Mouse (Mus musculus): ENCODE results near the gene Creb3l2. TPM values are rescaled to one million over a fixed set of nuclear protein-coding genes. Genes with fewer than 3 reads are reported as not detected.

Gene Creb3l2
- total RNA-seq, 2 experiments from 2014 or later, result 6.7 to 8.1 TPM

GRCm38 (mm10) chr6:37419445-37419941 is 22.5 kb downstream of the Creb3l2 start:
- intact Hi-C loops (cut with DNase I), result loop anchor here (2.0 kb wide), 1 partner anchor 19 kb away; no protein-coding TSS in a partner anchor
- peak; percentile 84 to 93 for DNase-seq (ENCODE audit: low spot score in 2 of 2)

GRCm38 (mm10) chr6:37418931-37419330 is 23.0 kb downstream of the Creb3l2 start:
- DNase-seq (ENCODE audit: low spot score in 2 of 2), result peak in 1 of 2 experiments; percentile 31
- intact Hi-C loops (cut with DNase I), result loop anchor here (2.0 kb wide), 1 partner anchor 20 kb away; no protein-coding TSS in a partner anchor

GRCm38 (mm10) chr6:37416743-37417142 is 25.2 kb downstream of the Creb3l2 start:
- DNase-seq (ENCODE audit: low spot score in 2 of 2), result no peak
- intact Hi-C loops (cut with DNase I), result no loop called here

DNA sequence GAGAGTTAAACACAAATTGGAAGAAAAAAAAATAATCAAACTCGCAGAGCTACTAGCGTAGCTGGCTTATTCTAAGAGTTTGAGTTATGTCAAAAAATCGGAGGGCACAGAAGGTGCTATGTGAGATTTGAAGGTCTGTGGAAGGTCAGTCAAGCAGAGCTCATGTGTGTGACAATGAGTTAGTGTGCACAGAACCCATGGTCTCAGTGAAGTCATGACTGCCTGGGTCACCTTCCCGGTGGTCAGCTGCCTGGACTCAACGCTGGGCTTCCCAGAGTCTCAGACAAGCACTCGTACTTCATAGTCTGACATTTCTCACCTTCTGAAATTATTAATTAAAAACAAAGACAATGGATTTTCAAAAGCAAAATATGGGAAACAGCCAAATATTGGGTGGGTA is 26.4 kb downstream of the Creb3l2 start:
- intact Hi-C loops (cut with DNase I), result no loop called here
- no peak for DNase-seq (ENCODE audit: low spot score in 2 of 2)

- no peak for DNase-seq (ENCODE audit: low spot score in 2 of 2)
- intact Hi-C loops (cut with DNase I), result no loop called here
Observed at GRCm38 (mm10) chr6:37415034-37415433, 26.9 kb downstream of the Creb3l2 start.

- no peak for DNase-seq (ENCODE audit: low spot score in 2 of 2)
- intact Hi-C loops (cut with DNase I), result no loop called here
Observed at GRCm38 (mm10) chr6:37414576-37414975, 27.4 kb downstream of the Creb3l2 start.

DNA sequence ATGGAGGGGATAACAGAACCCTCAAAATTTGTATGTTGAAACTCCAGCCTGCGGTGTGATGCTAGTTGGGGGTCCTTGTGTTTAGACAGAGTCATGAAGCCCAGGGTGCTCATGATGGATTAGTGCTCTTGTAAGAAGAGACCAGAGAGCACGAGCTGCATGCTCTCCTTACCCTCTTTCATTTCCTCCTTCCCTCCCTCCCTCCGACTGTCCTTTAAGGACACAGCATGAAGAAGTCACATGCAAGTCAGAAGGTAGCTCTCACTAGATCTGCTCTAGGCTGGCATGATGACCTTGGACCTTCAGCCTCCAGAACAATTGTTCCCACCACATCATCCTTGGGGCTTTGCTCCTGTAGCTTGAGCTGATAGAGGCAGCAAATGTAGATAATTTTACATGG is 30.2 kb downstream of the Creb3l2 start:
- intact Hi-C loops (cut with DNase I), result no loop called here
- DNase-seq (ENCODE audit: low spot score in 2 of 2), result no peak

GRCm38 (mm10) chr6:37409829-37410228 is 32.1 kb downstream of the Creb3l2 start:
- intact Hi-C loops (cut with DNase I), result no loop called here
- DNase-seq (ENCODE audit: low spot score in 2 of 2), result no peak

DNA sequence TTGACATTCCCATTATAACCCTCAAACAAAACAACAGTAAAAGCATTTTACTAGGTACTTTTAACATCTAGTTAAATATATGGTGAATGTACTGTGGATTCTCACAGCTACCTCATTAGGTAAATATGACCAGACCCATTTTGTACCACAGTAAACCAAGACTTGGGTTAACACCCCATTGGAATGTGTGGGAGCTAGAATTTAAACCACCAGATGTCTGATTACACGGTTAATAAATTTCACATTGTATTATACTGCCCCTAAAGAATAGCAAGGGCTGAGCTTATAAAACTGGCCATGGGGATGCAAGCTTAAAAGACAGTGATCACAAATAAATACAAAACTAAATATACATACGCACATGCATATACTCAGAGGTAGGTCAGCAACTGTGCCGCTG is 34.1 kb downstream of the Creb3l2 start:
- no peak for DNase-seq (ENCODE audit: low spot score in 2 of 2)
- intact Hi-C loops (cut with DNase I), result no loop called here

GRCm38 (mm10) chr6:37406903-37407302 is 35.0 kb downstream of the Creb3l2 start:
- no peak for DNase-seq (ENCODE audit: low spot score in 2 of 2)
- intact Hi-C loops (cut with DNase I), result no loop called here

DNA sequence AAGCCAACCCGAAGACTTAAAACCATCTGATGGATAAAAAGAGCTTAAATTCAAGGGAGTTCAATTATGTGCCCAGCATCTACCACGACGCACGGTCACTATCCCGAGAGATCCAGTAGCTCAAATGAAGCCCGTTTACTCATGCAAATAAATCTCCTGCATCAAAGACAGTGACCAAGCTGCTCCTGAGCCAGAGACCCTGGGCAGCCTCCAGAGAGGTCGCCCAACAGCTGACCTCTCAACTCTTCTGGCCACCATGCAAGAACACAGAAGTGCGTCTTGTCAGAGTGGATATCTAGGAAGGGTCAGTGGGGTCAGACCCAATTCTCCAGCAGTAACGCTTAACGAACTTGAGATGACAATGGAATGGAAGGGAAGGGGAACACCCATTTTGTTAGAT is 35.9 kb downstream of the Creb3l2 start:
- intact Hi-C loops (cut with DNase I), result no loop called here
- no peak for DNase-seq (ENCODE audit: low spot score in 2 of 2)

DNA sequence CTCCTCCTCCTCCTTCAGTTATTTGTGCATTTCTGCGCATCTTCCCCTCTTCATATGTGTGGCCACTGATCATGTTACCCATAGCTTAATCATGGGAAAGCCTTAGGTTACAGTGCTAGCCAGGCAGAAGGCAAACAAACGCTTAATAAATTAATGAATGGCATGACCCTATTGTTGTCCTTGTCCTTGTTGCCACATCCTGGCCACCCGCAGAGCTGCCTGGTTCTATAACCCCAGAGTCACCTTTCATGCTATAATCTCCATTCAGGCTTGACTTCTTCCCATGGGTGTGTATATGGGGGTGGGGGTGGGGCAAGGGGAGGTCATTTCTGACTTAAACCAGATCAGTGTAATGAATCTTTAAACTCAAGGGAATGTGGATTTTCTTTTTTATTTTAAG is 37.6 kb downstream of the Creb3l2 start:
- no peak for DNase-seq (ENCODE audit: low spot score in 2 of 2)
- intact Hi-C loops (cut with DNase I), result no loop called here

DNA sequence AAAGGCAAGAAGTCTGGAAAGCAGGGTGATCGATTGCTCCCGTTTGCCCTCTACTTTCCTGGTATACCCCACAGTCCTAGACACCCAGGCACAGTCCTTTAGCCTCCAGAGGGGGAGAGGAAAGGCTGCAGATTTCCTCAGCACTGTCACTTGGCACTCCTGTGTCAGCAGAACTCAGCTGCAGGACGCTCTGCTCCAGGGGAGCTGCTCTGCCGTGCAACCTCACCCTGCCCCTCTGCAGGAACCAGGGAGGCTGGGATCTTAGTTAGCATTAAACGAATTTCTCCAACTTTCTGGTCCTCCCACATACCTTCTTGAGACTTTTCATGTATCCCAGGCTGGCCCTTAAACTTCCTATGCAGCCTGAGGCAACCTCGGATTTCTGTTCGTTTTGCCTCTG is 40.0 kb downstream of the Creb3l2 start:
- intact Hi-C loops (cut with DNase I), result no loop called here

GRCm38 (mm10) chr6:37400866-37401525 is 41.0 kb downstream of the Creb3l2 start:
- intact Hi-C loops (cut with DNase I), result no loop called here
- DNase-seq (ENCODE audit: low spot score in 2 of 2), result peak in 1 of 2 experiments; percentile 57

More for the DNA sequence above, 40.0 kb downstream of the Creb3l2 start:
- no peak for DNase-seq (ENCODE audit: low spot score in 2 of 2)

DNA sequence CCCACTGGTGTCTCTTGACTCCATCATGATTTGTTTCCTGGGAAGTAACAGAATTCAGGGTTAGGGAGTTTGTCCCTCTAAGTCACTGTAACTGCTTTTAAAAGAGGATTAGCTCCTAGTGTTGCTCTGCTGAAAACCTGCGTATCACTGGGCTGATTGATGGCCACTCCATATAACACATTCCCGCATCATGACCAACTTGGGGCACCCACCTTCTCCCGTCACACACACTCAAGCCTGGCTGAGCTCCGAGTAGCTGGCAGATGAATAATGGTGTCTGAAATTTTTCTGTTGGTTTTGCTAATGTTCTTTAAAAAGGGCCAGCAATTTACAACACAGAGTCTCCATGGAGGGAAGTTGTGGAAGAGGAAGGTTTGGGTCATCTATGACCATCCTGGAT is 41.8 kb downstream of the Creb3l2 start:
- DNase-seq (ENCODE audit: low spot score in 2 of 2), result no peak
- intact Hi-C loops (cut with DNase I), result no loop called here

DNA sequence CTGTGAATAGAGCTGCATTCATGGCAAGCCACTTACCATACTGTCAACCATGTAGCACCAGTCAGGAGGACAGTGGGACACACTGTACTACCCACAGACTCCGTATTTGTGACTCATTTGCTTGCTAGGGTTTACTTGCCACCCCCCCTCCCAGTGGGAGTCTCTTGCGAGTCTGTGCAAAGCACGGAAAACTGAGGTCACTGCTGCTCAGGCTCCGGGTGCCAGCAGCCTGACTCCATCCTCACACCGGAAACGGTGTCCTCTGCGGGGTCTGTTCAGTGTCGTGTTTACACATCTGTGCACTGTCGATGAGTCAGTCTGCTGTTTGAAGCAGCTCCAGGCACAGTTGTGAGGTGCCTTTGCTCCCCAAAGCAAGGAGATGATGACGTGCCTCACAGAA is 43.0 kb downstream of the Creb3l2 start:
- intact Hi-C loops (cut with DNase I), result no loop called here
- peak in 1 of 2 experiments; percentile 32 for DNase-seq (ENCODE audit: low spot score in 2 of 2)

GRCm38 (mm10) chr6:37397973-37398372 is 44.0 kb downstream of the Creb3l2 start:
- no peak for DNase-seq (ENCODE audit: low spot score in 2 of 2)
- intact Hi-C loops (cut with DNase I), result no loop called here

DNA sequence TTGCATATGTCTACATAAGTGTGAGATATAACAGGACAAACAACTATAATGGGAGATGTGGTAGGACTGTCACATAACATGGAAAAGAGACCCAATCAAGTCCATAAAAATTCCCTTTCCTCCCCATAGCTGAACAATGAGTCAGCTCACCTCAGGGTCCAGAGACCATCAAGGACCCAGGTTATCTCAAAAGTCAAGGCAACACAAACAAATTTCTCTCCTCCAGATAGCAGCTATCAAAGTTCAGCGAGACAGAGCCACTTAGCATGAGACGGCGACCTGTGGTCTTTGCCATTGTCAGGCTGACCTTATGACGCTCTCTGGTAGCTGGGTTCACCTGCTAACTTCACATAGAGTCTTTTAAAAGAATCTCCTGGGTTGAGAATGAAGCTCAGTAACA is 44.7 kb downstream of the Creb3l2 start:
- intact Hi-C loops (cut with DNase I), result no loop called here
- no peak for DNase-seq (ENCODE audit: low spot score in 2 of 2)

DNA sequence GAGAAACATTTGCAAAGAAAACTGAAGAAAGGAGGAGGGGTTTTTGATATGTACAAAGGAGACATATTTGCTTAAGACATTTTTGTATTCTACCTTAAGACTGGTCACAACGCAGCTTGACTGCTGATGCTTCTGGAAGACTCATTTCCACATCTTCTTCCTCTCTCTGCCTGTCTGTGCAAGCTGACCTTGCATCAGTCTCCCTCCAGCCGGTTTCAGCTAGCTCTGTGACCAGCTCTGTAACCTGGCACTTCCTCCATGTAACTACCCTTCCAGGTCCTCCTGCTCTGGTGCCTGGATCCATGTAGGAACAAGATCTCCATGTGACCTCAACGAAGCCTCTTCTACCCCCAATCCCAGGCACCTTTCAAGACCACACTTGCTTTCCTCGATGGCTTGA is 45.8 kb downstream of the Creb3l2 start:
- DNase-seq (ENCODE audit: low spot score in 2 of 2), result no peak
- intact Hi-C loops (cut with DNase I), result no loop called here

GRCm38 (mm10) chr6:37393263-37393662 is 48.7 kb downstream of the Creb3l2 start:
- intact Hi-C loops (cut with DNase I), result no loop called here
- DNase-seq (ENCODE audit: low spot score in 2 of 2), result no peak

DNA sequence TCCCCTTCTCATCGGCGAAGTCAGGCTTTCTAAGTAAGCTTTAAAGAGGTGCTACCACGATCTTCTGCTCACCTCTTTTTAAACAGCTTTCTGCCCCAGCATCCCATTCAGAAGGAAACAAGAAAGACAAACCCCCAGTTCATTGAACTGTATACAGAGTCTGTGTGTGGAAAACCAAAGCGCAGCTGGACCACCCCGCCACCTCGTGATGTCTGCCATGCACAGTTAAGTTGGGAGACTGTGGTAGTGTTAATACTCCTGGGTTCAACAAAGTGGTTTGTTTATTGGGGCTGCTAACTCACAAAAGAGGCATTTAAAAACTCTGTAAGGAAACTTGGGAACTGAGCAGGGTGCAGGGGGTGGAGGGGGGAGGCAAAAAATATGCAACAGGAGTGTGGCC is 49.7 kb downstream of the Creb3l2 start:
- intact Hi-C loops (cut with DNase I), result no loop called here
- no peak for DNase-seq (ENCODE audit: low spot score in 2 of 2)

DNA sequence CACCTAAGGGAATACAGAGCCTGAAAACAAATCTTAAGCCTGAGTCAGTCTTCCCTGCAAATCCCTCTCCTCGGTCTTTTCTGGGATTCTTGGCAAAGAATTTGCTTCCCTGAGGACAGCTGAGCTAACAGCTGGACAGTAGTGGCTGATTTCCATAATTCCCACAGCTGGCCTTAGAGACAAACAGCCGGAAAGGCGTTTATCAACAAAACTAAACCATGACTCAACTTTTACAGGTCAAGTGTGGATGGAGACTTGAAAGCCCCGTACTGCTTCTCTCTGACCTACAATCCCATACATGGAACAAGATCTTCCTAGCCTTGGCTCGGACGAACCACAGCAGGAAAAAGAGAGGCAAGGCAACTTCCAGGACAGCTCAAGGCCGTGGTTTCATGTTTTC is 50.6 kb downstream of the Creb3l2 start:
- no peak for DNase-seq (ENCODE audit: low spot score in 2 of 2)
- intact Hi-C loops (cut with DNase I), result no loop called here
